Mouse (Mus musculus) thymus, adult 2 months (tissue): ENCODE data around the gene Zfp385b.

Experiments used
- CTCF ChIP-seq: fragments of 200-500 bp; IDR thresholded peaks from 2 replicates; pipeline ENCODE4 v1.5.1; 2012; ENCODE audit warnings: mild to moderate bottlenecking, control low read depth, low read length, moderate library complexity, borderline replicate concordance; ENCODE audit not compliant: control insufficient read depth, poor library complexity, insufficient read depth; ENCODE audit errors: extremely low read depth
- POLR2A ChIP-seq: fragments of 200-500 bp; IDR thresholded peaks from 2 replicates; pipeline ENCODE4 v1.6.1; 2012; ENCODE audit warnings: mild to moderate bottlenecking, low read length, control low read depth, moderate library complexity; ENCODE audit not compliant: control insufficient read depth, poor library complexity, insufficient read depth; ENCODE audit errors: extremely low read depth

- TF ChIP-seq CTCF (no peak), POLR2A (no peak)
Observed at GRCm38 (mm10) chr2:77802291-77802690, 17.1 kb downstream of the Zfp385b start.
